Mouse (Mus musculus) activated CD4-positive, CD25-positive, alpha-beta regulatory T cell, adult 4 months (primary cell): Measurements from ENCODE around the gene Casp2. TPM values are rescaled to one million over a fixed set of nuclear protein-coding genes. Genes with fewer than 3 reads are reported as not detected.

Experiments used
- ATAC-seq: one replicate; pipeline ENCODE4 v1.8.0; 2017
- polyA plus RNA-seq, 2 experiments: library from polyadenylated mRNA; unstranded; fragments of 100-300 nt; shearing (Covaris generic); gene quantifications; one replicate each; pipeline ENCODE4 v1.2.1; 2017

The Casp2 gene
- polyA plus RNA-seq, result 10 to 100 TPM; 45.1 to 50.3 TPM

DNA sequence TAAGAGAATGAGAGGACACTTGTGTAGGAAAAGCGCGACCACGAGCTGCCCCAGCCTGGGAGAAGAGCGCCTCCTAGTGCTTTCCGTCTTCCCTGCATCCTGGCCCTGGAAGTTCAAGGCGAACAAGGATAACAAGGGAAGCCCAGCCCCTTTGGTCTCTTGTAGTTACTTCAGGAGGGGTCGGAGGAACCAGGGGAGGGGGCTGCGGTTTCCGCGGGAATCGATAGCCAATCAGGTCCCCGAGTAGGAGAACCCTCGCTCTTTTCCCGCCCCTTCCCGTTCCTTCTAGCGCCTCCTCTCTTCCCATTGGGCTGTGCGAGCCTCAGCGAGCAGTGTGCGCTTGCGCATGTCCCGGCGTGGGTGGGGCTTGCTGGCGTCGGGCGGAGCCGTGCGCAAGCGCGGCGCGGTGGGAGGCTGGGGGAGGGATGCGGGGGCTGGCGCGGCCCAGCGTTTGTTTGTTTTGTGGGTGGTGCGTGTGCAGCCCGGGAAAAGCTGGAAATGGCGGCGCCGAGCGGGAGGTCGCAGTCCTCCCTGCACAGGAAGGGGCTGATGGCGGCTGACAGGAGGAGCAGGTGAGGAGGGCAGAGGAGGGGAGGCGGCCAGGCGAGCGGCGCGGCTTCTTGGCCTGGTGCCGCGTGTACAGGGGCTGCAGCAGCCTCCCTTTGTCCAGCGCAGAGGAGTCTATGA lies at the start of gene Casp2:
Casp2 (plus strand) TSS at position 360 of the 687 bp plus-strand sequence.
- ATAC-seq, result peak; percentile 89

DNA sequence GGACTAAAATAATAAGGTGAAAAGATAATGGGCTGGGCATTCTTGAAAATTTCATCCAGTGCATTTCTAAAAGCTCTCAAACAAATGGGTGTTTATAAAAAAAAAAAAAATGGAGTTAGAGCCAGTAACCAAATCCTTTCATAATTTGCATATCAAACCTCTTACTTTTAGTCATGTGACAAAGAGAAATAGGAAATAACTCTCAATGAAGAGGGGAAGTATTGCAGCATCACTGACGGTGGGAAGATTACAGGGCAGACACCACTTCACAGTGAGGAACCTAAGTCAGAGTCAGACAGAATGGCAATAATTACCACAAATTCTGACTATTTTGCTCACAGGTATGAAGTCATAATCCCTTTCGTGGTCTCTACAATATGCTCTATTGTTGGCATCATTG lies 49.8 kb upstream of the Casp2 start, which contains the start of gene Tas2r144:
Tas2r144 (plus strand) TSS at position 301 of the 400 bp plus-strand sequence.
- ATAC-seq, result no peak

DNA sequence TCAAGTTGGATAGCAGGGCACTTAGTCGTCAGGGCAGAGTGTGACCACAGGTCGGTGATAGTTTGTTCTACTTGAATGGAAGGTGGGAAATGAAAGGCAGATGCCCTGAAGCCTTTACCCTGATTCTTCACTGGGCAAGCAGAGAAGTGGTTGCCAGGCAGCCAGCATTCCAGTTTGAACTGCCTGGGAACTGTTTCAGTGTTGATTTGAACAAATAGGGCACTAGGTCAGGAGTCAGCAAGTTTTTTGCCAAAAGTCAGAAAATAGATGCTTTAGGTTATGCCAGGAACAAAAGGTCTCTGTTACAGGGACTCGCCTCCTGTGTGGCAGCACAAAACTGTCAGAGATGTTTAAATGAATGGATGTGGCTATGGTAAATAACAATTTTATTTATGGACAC lies 42.5 kb upstream of the Casp2 start:
- no peak for ATAC-seq

DNA sequence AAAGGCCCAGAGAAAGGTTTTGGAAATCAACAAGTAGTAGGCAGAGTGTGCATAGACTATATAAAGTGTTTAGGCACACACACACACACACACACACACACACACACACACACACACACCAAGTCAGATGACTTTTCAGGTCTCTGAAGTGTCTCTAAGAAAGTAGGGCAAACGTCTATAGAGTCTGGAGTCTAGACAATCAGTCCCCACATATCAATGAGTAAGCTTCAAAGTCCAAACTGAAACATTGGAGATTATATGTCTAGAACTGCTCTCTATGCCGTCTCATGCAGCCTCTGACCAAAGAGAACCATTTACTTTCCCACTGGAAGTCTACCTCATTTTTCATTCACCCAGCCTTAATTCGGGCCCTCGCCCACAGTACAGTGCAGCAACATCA lies 39.7 kb upstream of the Casp2 start:
- ATAC-seq, result no peak

DNA sequence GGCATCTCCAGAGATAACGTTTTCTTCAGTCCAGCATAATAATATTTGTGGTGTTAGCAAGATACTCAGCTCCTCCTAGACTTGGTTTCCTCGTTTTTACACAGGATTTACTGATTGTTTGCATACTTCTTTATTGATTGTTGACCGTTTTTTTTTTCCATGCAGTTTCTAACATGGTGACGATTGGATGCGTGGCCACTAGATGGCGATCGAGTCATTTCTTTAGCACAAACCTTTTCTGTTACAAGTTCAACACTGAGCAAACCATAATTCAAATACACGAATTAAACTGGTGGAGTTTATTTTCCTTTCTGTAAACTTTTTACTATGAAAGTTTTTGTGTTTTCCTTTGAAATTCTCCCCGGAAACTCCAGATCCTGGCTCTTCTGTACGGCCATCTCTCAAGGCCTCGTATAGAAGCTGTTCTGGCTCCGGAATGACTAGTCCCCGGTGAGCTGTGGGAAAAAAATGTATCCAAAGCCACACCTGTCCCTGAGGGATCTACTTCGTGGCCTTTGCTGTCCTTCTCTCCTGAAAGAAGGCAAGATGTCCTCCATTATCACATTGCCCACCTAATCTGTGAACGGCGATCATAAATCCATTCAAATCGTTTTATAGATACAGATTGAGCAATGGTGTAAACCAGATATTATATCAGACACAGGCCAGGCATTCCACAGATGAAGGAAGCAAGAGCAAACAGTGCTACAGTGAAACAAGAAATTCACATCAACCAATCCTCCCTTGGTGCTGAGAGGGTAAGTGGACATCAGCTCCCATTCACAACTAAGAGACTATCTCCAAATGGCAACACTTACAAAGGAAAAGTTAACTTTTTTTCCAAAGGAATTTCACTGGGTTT lies 37.3 kb upstream of the Casp2 start:
- peak; percentile 81 for ATAC-seq

DNA sequence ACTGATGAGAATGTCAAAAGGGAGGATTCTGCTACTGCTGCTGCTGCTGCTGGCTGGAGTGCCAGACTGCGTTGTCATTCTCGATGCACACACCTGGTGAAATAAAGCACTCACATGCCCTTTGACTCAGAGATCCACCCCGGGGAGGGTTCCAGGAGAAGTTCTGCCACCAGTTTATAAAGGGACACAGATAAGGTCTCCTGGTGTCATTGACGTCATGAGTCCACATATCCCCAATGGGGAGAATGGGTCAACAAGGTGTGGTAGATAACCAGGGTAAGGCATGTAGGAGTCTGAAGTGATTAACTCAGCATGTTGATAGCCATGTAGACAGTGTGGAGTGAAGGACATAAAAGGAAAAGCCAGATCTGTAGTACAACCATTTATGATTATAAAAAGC lies 35.2 kb upstream of the Casp2 start:
- ATAC-seq, result no peak

DNA sequence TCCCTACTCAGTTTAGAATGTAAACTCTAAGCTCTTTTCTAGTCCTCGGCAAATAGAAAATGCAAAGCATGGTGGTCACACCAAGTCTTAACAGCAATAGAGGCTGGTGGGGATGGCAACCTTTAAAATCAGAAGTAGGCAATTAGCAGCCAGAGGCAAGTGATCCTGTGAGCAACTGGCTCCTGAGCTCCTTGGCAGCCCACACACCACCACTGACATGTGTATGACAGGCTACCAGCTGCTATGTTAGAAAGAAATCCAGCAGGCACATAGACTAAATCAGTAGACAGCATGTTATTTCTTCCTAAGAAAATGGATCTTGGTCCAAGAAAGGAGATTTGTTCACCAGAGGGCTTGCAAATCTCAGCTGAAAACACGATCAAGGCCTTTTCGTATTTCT lies 33.6 kb upstream of the Casp2 start:
- ATAC-seq, result no peak

DNA sequence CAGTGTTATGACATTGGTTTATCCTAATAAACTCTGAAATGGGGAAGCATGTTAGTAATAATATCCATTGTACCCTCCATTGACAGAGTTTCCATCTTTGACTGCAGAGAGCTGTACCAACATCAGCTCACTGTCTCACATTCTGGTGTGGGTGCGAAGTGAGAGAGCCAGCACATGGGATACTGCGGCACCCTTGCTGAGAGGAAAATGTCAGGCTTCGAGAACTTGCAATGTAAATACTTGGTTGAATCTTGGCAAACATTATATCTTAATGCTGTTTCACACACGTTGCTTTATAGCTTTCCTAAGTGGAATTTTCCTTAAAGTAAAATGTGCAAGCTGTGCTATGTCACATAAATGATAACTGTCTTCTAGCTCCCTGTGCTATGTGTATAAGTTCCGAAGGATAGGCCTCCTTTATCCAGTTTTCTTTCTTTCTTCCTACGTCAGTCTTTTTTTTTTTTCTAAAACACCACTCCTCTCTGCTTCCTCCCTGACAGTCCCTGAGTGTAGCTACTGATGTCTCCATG lies 27.4 kb upstream of the Casp2 start:
- ATAC-seq, result no peak

DNA sequence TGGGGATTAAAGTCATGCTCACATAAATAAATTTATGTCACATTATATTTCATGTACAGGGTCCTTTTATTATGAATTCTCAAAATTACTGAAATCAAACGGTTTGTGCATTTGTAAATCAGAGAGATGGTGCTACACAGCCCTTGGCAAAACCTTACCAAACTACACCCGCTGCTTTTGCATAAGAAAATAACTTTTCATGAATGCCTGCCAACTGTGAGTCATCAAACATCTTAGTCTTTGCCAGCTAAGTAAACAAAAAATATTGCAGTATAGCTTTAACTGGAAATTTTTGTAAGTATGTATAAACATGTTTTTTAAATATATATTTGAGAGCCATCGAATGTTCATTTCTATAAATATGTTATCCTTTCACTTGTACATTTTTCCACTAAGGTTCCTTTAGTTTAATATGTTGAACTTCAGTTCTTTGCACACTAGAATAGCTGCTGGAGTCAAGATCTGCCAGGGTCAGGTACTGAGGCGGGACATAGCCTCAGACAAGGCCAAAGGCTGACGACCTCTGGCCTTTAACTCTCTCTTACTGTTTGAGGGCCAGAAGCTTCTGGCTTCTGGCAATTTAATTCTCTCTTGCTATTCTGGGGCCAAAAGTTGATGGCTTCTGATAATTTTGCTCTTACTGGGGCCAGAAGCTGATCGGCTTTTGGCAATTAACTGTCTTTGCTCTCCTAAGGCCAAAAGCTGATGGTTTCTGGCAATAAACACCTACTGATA lies 23.3 kb upstream of the Casp2 start:
- no peak for ATAC-seq

DNA sequence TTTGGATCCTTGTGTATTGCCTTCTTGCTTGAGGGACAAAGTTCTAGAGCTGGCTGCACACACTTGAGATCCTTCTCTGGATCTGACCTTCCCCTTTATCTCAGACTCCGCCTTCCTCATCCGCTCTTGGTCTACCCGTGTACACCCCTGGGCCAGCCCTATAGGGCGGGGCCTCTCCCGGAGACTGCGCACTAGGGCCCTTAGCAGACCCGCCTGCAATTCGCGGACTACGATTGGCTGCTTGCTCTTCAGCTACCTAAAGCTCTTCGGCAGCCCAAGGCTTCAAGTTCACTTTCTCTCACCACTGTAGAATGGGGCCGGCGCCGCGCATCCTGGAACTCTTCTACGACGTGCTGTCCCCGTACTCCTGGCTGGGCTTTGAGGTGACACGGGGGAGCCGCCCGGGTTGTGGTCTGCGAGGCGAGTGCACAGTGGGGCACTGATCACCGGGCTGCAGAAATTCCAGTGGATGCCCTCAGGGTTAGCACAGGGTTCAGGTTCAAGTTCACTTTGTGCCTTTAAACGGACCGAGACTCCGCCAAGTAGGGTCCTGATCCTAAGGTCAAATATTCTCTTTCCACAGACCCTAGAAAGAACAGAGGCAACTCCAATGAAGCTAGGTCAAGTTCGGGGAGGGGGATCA lies 19.0 kb upstream of the Casp2 start, which contains the start of gene Gstk1:
Gstk1 (plus strand) TSS at position 225 of the 643 bp plus-strand sequence.
- ATAC-seq, result peak; percentile 99

DNA sequence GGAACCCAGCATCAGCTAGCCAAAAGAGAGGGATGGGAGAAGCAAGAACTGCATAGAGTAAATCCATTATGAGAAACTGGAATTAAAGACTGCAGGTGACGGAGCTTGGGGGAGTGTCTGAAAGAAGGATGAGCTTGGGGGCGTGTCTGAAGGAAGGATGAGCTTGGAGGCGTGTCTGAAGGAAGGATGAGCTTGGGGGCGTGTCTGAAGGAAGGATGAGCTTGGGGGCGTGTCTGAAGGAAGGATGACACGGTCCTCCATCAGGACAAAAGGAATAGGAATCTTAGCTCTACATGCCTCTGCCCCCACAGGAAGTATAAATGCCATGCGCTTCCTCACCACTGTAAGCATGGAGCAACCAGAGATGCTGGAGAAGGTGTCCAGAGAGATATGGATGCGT lies 17.6 kb upstream of the Casp2 start:
- ATAC-seq, result no peak

DNA sequence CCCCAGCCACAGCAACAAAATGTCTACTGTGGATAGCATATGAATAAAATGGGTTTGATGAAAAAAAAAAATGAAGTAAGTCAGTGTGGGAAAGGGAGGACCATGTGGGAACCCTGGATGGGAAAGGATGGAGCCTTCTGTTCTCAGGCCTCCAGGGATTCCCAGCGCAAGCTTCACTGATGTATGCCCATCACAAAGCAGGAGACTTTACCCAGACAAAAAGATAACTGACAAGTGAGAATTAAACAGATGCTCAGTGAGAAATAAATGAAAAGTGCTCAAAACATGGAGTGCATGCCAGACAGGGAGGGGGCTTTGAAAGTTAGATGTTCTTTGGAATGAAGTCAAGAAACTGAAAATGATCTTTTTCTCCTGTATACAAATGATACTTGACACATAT lies 16.8 kb upstream of the Casp2 start:
- no peak for ATAC-seq

DNA sequence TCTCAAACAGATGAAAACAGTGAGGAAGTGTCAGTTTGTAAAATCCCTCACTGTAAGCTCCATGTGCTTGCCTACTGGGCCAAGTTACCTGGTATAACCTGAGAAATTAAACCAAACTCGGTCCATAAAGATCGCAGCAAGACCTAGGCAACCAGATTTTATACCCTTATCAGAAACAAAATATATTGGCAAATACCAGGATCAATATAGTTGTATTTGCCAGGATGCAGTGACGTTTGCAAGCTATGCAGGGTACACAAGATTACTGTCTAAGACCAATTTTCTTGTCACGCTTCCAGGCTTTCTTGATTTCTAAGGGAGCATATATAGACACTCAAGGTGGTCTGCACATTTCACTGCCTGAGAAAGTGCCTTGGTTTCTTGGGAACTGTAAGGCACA lies 13.0 kb upstream of the Casp2 start:
- ATAC-seq, result no peak

DNA sequence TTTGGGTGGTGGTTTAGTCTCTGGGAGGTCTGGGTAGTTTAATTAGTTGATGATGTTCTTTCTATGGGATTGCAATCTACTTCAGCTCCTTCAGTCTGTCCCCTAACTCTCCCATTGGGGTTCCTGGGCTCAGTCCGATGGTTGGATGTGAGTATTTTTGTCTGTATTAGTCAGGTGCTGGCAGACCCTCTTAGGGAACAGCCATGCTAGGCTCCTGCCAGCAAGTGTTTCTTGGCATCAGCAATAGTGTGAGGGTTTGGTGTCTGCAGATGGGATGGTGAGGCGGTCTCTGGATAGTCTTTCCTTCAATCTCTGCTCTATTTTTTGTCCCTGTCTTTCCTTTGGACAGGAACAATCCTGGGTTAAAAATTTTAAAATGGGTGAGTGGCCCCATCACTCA lies 11.7 kb upstream of the Casp2 start:
- ATAC-seq, result no peak

DNA sequence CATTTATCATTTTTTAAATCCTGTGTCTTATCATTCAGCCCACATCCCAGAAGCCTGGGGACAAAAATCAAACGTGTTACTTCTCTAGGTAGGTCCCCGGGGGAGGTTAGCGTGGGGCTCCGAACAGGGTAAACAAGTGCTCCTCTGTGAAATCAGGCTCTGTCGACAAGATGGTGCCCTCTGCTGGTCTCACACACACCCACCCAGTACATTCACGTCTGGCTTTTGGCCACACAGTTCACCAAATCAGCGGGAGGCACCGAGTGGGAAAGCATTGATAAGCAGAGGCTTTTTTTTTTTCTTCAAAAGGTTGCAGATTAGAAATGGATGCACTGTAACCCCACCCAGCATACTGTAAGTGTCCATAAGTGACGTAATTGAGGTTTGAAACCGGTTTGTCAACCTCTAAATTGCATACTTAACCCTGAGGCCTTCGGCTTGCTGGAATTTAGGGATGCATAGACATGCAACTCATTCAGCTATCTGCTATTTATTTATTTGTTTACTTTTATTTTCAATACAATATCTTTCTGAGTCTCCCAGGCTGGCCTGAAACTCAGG lies 7.4 kb upstream of the Casp2 start:
- ATAC-seq, result peak; percentile 92

DNA sequence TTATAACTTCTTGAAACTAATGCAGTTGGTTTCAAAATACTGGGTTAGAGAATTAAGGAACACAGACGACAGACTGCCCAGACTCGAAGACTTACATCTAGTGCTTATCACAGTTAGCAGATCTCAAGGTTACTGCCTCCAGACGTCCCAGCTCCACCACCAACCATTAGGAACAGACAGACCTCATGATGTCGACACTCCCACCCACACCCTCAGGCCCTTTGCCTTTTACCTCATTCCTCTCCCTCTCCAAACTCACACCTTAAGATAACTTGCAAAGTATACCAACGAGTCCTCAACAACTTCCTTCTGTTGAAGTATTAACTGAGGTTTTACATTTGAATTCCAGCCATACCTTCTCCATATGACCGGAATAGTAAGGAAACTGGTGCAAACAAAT lies 4.4 kb upstream of the Casp2 start:
- ATAC-seq, result no peak

DNA sequence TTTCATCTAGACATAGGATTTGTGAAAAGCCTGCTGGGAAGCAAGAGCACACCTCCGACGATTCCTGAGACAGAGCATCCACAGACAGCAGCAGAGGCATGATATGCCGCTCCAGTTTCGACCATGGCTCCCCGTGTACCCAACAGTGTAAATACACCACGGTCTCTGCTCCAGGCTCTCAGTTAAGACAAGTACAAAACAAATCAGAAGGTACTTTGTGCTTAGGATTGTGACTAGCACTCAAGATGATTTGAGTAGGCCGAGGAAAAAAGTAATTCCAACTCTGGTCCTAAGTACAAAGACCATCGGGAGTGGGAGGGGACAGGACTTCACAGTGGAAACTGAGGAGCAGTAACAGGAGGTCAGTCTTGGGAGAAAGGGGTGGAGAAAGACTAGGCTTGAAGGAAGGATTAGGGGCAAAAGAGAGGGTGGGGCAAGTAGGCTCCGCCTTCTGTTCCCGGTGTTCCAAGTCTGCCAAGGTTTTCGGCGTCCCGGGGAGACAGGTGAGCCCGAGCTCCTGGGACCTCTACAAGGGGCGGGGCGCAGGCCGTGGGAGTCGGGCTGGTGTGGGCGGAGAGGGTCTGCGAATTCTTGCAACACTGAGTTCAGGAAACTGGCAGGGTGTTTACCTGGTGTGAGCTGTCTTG lies 3.1 kb upstream of the Casp2 start, which contains the start of gene Tmem139:
Tmem139 (plus strand) TSS at position 447 of the 647 bp plus-strand sequence.
- ATAC-seq, result no peak

DNA sequence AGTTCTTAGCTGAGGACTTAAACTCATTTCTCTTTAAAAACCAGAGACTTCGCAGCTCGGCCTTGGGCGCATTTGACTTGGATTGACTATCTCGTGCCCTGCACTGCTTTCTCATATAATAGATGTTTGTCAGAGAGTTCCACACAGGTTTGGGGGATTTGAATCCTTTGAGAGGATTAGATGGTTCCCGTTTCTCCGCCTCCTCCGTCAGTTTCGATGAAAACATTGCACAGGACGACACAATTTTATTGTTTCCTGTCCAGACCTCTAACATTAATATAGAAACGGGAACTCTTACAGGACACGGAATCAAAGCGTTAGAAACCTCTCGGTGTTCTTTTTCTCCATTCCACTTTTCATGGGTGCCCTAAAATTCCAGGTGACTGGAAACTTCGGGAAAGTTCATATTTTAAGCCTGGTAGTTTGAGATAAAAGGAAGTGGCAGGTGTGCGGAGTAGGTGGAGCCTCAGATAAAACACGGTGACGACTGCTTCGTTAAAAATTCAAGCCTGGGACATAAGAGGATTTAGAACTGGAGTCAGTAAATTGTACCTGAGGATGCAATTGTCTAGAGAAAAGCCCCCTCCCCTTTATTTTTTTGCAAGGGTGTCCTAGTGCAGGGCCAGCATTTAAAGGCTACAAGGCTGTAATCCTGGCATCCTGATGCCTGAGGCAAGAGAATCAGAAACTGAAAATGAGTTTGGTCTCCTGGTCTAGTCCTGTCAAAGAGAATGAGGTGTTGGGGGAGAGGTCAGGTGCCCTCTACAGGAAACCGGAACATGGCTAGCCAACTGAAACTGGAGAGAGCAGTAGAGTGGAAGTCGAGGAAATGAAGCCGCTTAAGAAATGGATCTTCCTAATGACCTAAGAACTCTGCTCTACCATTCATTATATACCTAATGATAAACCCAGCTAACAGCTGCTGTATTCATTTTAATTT lies 876 bp downstream of the Casp2 start:
- peak; percentile 33 for ATAC-seq

DNA sequence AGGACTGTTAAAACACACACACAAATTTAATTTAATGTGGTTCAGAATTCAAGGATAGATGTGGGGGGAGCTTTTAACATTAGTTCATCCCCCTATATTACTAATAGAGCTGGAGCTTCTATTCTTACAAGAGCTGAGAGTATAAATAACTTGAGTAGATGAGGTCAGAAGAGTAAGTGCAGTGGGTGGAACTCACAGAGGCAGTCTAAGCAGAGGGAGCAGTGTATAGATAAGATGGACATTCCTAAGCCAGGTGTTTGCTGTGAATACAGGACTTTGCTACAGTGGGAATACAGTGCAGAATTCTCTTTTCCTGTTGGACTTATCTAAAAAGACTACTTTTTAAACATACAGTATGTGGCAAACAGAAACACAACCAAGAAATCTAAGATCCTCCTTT lies 6.0 kb downstream of the Casp2 start:
- ATAC-seq, result no peak

DNA sequence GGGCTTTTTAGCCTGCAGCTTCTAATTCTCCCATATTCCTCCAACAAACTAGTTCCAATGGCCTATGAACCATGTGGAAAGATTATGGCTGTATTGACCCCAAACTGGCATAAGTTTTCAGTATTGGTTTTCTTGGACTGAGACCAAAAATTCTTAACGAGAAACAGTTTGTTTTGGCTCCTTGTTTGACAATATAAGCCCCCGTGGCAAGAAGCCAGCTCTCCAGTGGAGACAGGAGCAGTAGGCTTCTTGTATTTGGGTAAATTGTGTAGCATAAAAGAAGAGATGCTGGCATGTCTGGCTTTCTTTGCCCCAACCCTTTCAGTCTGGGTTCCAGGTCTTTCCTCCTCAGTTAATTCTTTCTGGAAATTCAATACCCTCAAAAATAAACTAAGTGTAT lies 11.4 kb downstream of the Casp2 start:
- no peak for ATAC-seq
